Mouse (Mus musculus): ENCODE results near the gene Map3k1. TPM values are rescaled to one million over a fixed set of nuclear protein-coding genes. Genes with fewer than 3 reads are reported as not detected.

Map3k1 gene
- total and polyA plus RNA-seq, 2 experiments from 2014 or later, result 15.3 to 45.3 TPM

DNA sequence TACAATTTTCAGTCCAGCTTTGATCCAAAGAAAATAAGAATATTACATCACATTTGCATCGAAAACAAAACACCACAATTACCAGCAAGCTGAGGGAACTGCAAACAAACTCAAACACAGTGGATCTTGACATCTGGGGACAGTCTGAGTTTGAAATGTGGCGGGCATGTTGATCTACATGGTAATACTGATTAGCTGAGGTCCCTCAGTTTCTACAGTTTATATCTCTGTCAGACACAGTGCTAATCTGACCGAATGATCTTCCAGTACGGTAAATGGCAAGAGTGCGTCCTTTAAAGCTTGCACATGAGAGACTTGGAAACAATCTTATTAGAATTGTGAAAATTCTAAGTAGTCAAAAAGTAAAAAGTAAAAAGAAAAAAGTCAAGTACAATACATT is 62.0 kb downstream of the Map3k1 start:
- Histone ChIP-seq H3K27me3 (ENCODE audit: insufficient read depth, low read length) (no peaks in the 10 kb centered on the region), H3K9ac (replicated peaks; ENCODE audit: low read length) (no peak overlapping the region), H3K4me2 (ENCODE audit: low read depth, low read length) (no peak overlapping the region), H3K4me1 (ENCODE audit: insufficient read depth, low read length) (no peaks in the 10 kb centered on the region), H3K27ac (no peak overlapping the region), H3K9me3 (ENCODE audit: low read length) (no peaks in the 10 kb centered on the region), H3K36me3 (ENCODE audit: insufficient read depth, low read length) (peaks cover 37% of the 10 kb centered on the region; the same call in 1 of the 2 replicates), H3K4me3 (ENCODE audit: low read length) (no peak overlapping the region)
- ATAC-seq, result no peak
- 95% methylated on average over 5 of the region's 5 CpGs for WGBS
- no peak for DNase-seq (ENCODE audit: low spot score)
- TF ChIP-seq CTCF (IDR thresholded peaks at IDR 0.05; ENCODE audit: low read depth), result no peak

DNA sequence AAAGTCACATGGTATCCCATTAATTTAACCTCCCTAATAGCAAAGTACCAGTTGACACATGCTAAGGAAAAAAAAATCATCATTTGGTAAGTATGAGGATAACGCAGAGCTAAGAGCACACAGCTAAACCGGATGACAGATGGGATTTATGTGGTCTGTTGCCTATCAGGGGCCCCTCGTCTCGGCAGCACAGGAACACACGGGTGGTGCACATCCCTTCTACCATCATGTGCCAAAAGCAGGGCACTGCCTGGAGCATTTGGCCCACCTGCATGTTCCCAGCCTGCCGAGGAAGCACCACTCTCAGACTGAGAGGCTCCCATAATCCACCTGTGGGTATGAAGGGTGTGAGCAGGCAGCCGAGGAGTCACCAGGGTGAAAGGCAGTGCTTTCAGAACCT is 63.6 kb downstream of the Map3k1 start:
- ATAC-seq (peak; percentile 52; the same call in 1 of the 2 replicates), DNase-seq (ENCODE audit: low spot score) (peak; percentile 20)
- H3K4me3 ChIP-seq (ENCODE audit: low read length), result no peak overlapping the region
- no peak overlapping the region for H3K4me2 ChIP-seq (ENCODE audit: low read depth, low read length)
- TF ChIP-seq CTCF (IDR thresholded peaks at IDR 0.05; ENCODE audit: low read depth), result no peak
- H3K4me1 ChIP-seq (ENCODE audit: insufficient read depth, low read length), result no peaks in the 10 kb centered on the region
- no peaks in the 10 kb centered on the region for H3K27me3 ChIP-seq (ENCODE audit: insufficient read depth, low read length)
- H3K36me3 ChIP-seq (ENCODE audit: insufficient read depth, low read length), result peaks cover 23% of the 10 kb centered on the region; the same call in 1 of the 2 replicates
- H3K27ac ChIP-seq, result no peak overlapping the region
- H3K9me3 ChIP-seq (ENCODE audit: low read length), result no peaks in the 10 kb centered on the region
- H3K9ac ChIP-seq (replicated peaks; ENCODE audit: low read length), result no peak overlapping the region
- WGBS, result 58% methylated on average over 7 of the region's 7 CpGs

- WGBS, result 82% methylated on average over 6 of the region's 6 CpGs
Measured at GRCm38 (mm10) chr13:111744233-111745000, 64.4 kb downstream of the Map3k1 start.

GRCm38 (mm10) chr13:111741991-111742615 is 66.7 kb downstream of the Map3k1 start:
- Histone ChIP-seq H3K27ac (no peak overlapping the region), H3K4me3 (ENCODE audit: low read length) (no peak overlapping the region), H3K4me2 (ENCODE audit: low read depth, low read length) (no peak overlapping the region), H3K36me3 (ENCODE audit: insufficient read depth, low read length) (no peaks in the 10 kb centered on the region), H3K27me3 (ENCODE audit: insufficient read depth, low read length) (no peaks in the 10 kb centered on the region), H3K9me3 (ENCODE audit: low read length) (no peaks in the 10 kb centered on the region), H3K4me1 (ENCODE audit: insufficient read depth, low read length) (no peaks in the 10 kb centered on the region), H3K9ac (replicated peaks; ENCODE audit: low read length) (no peak overlapping the region)
- peak; percentile 75 for TF ChIP-seq CTCF (IDR thresholded peaks at IDR 0.05; ENCODE audit: low read depth)
- ATAC-seq (peak; percentile 35; the same call in 1 of the 2 replicates), DNase-seq (ENCODE audit: low spot score) (peak; percentile 88)
- 59% methylated on average over 6 of the region's 6 CpGs for WGBS

More at GRCm38 (mm10) chr13:111744233-111745000, 64.4 kb downstream of the Map3k1 start:
- Histone ChIP-seq H3K27me3 (ENCODE audit: insufficient read depth, low read length) (no peaks in the 10 kb centered on the region), H3K36me3 (ENCODE audit: insufficient read depth, low read length) (peaks cover 16% of the 10 kb centered on the region; the same call in 1 of the 2 replicates), H3K9ac (replicated peaks; ENCODE audit: low read length) (no peak overlapping the region), H3K4me2 (ENCODE audit: low read depth, low read length) (no peak overlapping the region), H3K4me3 (ENCODE audit: low read length) (no peak overlapping the region), H3K4me1 (ENCODE audit: insufficient read depth, low read length) (no peaks in the 10 kb centered on the region), H3K27ac (no peak overlapping the region), H3K9me3 (ENCODE audit: low read length) (no peaks in the 10 kb centered on the region)
- no peak for DNase-seq (ENCODE audit: low spot score)
- no peak for TF ChIP-seq CTCF (IDR thresholded peaks at IDR 0.05; ENCODE audit: low read depth)
- ATAC-seq, result peak; percentile 44; the same call in 1 of the 2 replicates

- DNase-seq (ENCODE audit: low spot score), result no peak
- ATAC-seq, result no peak
- no peak overlapping the region for H3K27ac ChIP-seq
- no peaks in the 10 kb centered on the region for H3K36me3 ChIP-seq (ENCODE audit: insufficient read depth, low read length)
- H3K4me1 ChIP-seq (ENCODE audit: insufficient read depth, low read length), result no peaks in the 10 kb centered on the region
- no peak for TF ChIP-seq CTCF (IDR thresholded peaks at IDR 0.05; ENCODE audit: low read depth)
- no peak overlapping the region for H3K4me2 ChIP-seq (ENCODE audit: low read depth, low read length)
- H3K9me3 ChIP-seq (ENCODE audit: low read length), result no peaks in the 10 kb centered on the region
- H3K27me3 ChIP-seq (ENCODE audit: insufficient read depth, low read length), result no peaks in the 10 kb centered on the region
- no peak overlapping the region for H3K4me3 ChIP-seq (ENCODE audit: low read length)
- H3K9ac ChIP-seq (replicated peaks; ENCODE audit: low read length), result no peak overlapping the region
- WGBS, result 79% methylated on average over 7 of the region's 7 CpGs
Measured at GRCm38 (mm10) chr13:111741204-111741990, 67.4 kb downstream of the Map3k1 start.

- ATAC-seq (no peak), DNase-seq (ENCODE audit: low spot score) (peak; percentile 12)
- no peak overlapping the region for H3K9ac ChIP-seq (replicated peaks; ENCODE audit: low read length)
- H3K4me1 ChIP-seq (ENCODE audit: insufficient read depth, low read length), result no peaks in the 10 kb centered on the region
- no peaks in the 10 kb centered on the region for H3K9me3 ChIP-seq (ENCODE audit: low read length)
- 89% methylated on average over 5 of the region's 5 CpGs for WGBS
- H3K27me3 ChIP-seq (ENCODE audit: insufficient read depth, low read length), result no peaks in the 10 kb centered on the region
- H3K4me3 ChIP-seq (ENCODE audit: low read length), result no peak overlapping the region
- no peak overlapping the region for H3K27ac ChIP-seq
- H3K4me2 ChIP-seq (ENCODE audit: low read depth, low read length), result no peak overlapping the region
- no peaks in the 10 kb centered on the region for H3K36me3 ChIP-seq (ENCODE audit: insufficient read depth, low read length)
- TF ChIP-seq CTCF (IDR thresholded peaks at IDR 0.05; ENCODE audit: low read depth), result peak; percentile 41
Measured at GRCm38 (mm10) chr13:111726898-111727297, 81.9 kb downstream of the Map3k1 start.

Measured in hindbrain, postnatal 0 days (tissue).